Mouse (Mus musculus): ENCODE results near the gene Ccdc174. TPM values are rescaled to one million over a fixed set of nuclear protein-coding genes. Genes with fewer than 3 reads are reported as not detected.

The Ccdc174 gene
- polyA plus RNA-seq, 2 experiments = 6.8 to 10.9 TPM

- H3K4me3 ChIP-seq (ENCODE audit: insufficient read depth in 1 of 2, low read depth in 2 of 2, low read length in 2 of 2) = peak overlapping the region in 1 of 2 experiments; percentile 33; a peak in 2 of 4 replicates
- H3K9ac ChIP-seq (replicated peaks) = no peak overlapping the region
- H3K4me2 ChIP-seq (ENCODE audit: low read depth) = 0 out of 2 replicates have a peak overlapping the region, but pooled peaks have one; percentile 13
- H3K36me3 ChIP-seq (replicated peaks; ENCODE audit: control insufficient read depth, insufficient read depth, low read depth) = no peaks in the 10 kb centered on the region
- no peak for TF ChIP-seq CTCF (IDR thresholded peaks at IDR 0.05; ENCODE audit: low read depth)
- TF ChIP-seq EP300 (IDR thresholded peaks at IDR 0.05; ENCODE audit: low read depth) = no peak
- H3K27ac ChIP-seq = no peak overlapping the region
- H3K9me3 ChIP-seq (ENCODE audit: control insufficient read depth, low read length) = no peaks in the 10 kb centered on the region
- no peaks in the 10 kb centered on the region for H3K4me1 ChIP-seq (replicated peaks; ENCODE audit: control insufficient read depth in 2 of 2, insufficient read depth in 2 of 2, low read length in 1 of 2)
- DNase-seq (ENCODE audit: low read depth in 3 of 3, low spot score in 3 of 3) = no peak
- H3K27me3 ChIP-seq (ENCODE audit: control insufficient read depth, insufficient read depth, low read length) = peaks cover 37% of the 10 kb centered on the region
- 4% methylated on average over 66 of the region's 69 CpGs for WGBS (ENCODE audit: insufficient replicate concordance)
- no peak for ATAC-seq (ENCODE audit: insufficient read depth)
Measured at GRCm38 (mm10) chr6:91843628-91844153, 34.2 kb upstream of the Ccdc174 start.

GRCm38 (mm10) chr6:91852550-91852949 is 25.3 kb upstream of the Ccdc174 start:
- H3K27me3 ChIP-seq (ENCODE audit: control insufficient read depth, insufficient read depth, low read length) = no peaks in the 10 kb centered on the region
- H3K9me3 ChIP-seq (ENCODE audit: control insufficient read depth, low read length) = no peaks in the 10 kb centered on the region
- 3% methylated on average over 2 of the region's 2 CpGs for WGBS (ENCODE audit: insufficient replicate concordance)
- H3K27ac ChIP-seq = no peak overlapping the region
- no peaks in the 10 kb centered on the region for H3K36me3 ChIP-seq (replicated peaks; ENCODE audit: control insufficient read depth, insufficient read depth, low read depth)
- H3K9ac ChIP-seq (replicated peaks) = no peak overlapping the region
- no peak overlapping the region for H3K4me3 ChIP-seq (ENCODE audit: insufficient read depth in 1 of 2, low read depth in 2 of 2, low read length in 2 of 2)
- TF ChIP-seq EP300 (IDR thresholded peaks at IDR 0.05; ENCODE audit: low read depth) (no peak), CTCF (IDR thresholded peaks at IDR 0.05; ENCODE audit: low read depth) (peak; percentile 66)
- no peak for DNase-seq (ENCODE audit: low read depth in 3 of 3, low spot score in 3 of 3)
- H3K4me1 ChIP-seq (replicated peaks; ENCODE audit: control insufficient read depth in 2 of 2, insufficient read depth in 2 of 2, low read length in 1 of 2) = no peaks in the 10 kb centered on the region
- ATAC-seq (ENCODE audit: insufficient read depth) = no peak
- no peak overlapping the region for H3K4me2 ChIP-seq (ENCODE audit: low read depth)

- Histone ChIP-seq H3K4me1 (replicated peaks; ENCODE audit: control insufficient read depth in 2 of 2, insufficient read depth in 2 of 2, low read length in 1 of 2) (no peaks in the 10 kb centered on the region), H3K27ac (no peak overlapping the region), H3K36me3 (replicated peaks; ENCODE audit: control insufficient read depth, insufficient read depth, low read depth) (no peaks in the 10 kb centered on the region), H3K4me3 (ENCODE audit: insufficient read depth in 1 of 2, low read depth in 2 of 2, low read length in 2 of 2) (no peak overlapping the region), H3K9ac (replicated peaks) (no peak overlapping the region), H3K9me3 (ENCODE audit: control insufficient read depth, low read length) (no peaks in the 10 kb centered on the region), H3K27me3 (ENCODE audit: control insufficient read depth, insufficient read depth, low read length) (no peaks in the 10 kb centered on the region), H3K4me2 (ENCODE audit: low read depth) (no peak overlapping the region)
- no peak for DNase-seq (ENCODE audit: low read depth in 3 of 3, low spot score in 3 of 3)
- no peak for ATAC-seq (ENCODE audit: insufficient read depth)
- TF ChIP-seq CTCF (IDR thresholded peaks at IDR 0.05; ENCODE audit: low read depth) = no peak
- 60% methylated on average over 5 of the region's 5 CpGs for WGBS (ENCODE audit: insufficient replicate concordance)
Measured at GRCm38 (mm10) chr6:91858339-91858738, 19.5 kb upstream of the Ccdc174 start.

- Histone ChIP-seq H3K4me2 (ENCODE audit: low read depth) (no peak overlapping the region), H3K9me3 (ENCODE audit: control insufficient read depth, low read length) (no peaks in the 10 kb centered on the region), H3K9ac (replicated peaks) (no peak overlapping the region), H3K36me3 (replicated peaks; ENCODE audit: control insufficient read depth, insufficient read depth, low read depth) (no peaks in the 10 kb centered on the region), H3K27ac (no peak overlapping the region), H3K4me1 (replicated peaks; ENCODE audit: control insufficient read depth in 2 of 2, insufficient read depth in 2 of 2, low read length in 1 of 2) (no peaks in the 10 kb centered on the region), H3K27me3 (ENCODE audit: control insufficient read depth, insufficient read depth, low read length) (no peaks in the 10 kb centered on the region), H3K4me3 (ENCODE audit: insufficient read depth in 1 of 2, low read depth in 2 of 2, low read length in 2 of 2) (no peak overlapping the region)
- DNase-seq (ENCODE audit: low read depth in 3 of 3, low spot score in 3 of 3) = no peak
- ATAC-seq (ENCODE audit: insufficient read depth) = no peak
- TF ChIP-seq EP300 (IDR thresholded peaks at IDR 0.05; ENCODE audit: low read depth) = no peak
- TF ChIP-seq CTCF (IDR thresholded peaks at IDR 0.05; ENCODE audit: low read depth) = no peak
Measured at GRCm38 (mm10) chr6:91862848-91863247, 15.0 kb upstream of the Ccdc174 start.

GRCm38 (mm10) chr6:91864595-91864994 is 13.3 kb upstream of the Ccdc174 start:
- H3K4me3 ChIP-seq (ENCODE audit: insufficient read depth in 1 of 2, low read depth in 2 of 2, low read length in 2 of 2) = no peak overlapping the region
- no peak overlapping the region for H3K9ac ChIP-seq (replicated peaks)
- no peaks in the 10 kb centered on the region for H3K27me3 ChIP-seq (ENCODE audit: control insufficient read depth, insufficient read depth, low read length)
- TF ChIP-seq CTCF (IDR thresholded peaks at IDR 0.05; ENCODE audit: low read depth) (no peak), EP300 (IDR thresholded peaks at IDR 0.05; ENCODE audit: low read depth) (no peak)
- H3K27ac ChIP-seq = no peak overlapping the region
- H3K9me3 ChIP-seq (ENCODE audit: control insufficient read depth, low read length) = no peaks in the 10 kb centered on the region
- H3K4me2 ChIP-seq (ENCODE audit: low read depth) = no peak overlapping the region
- no peaks in the 10 kb centered on the region for H3K36me3 ChIP-seq (replicated peaks; ENCODE audit: control insufficient read depth, insufficient read depth, low read depth)
- DNase-seq (ENCODE audit: low read depth in 3 of 3, low spot score in 3 of 3) = no peak
- no peaks in the 10 kb centered on the region for H3K4me1 ChIP-seq (replicated peaks; ENCODE audit: control insufficient read depth in 2 of 2, insufficient read depth in 2 of 2, low read length in 1 of 2)
- WGBS (ENCODE audit: insufficient replicate concordance) = 37% methylated on average over 5 of the region's 5 CpGs
- ATAC-seq (ENCODE audit: insufficient read depth) = no peak

Data from liver, embryonic 14.5 days (tissue).